Mouse (Mus musculus) heart, adult 2 months (tissue): ENCODE data around the gene Mmachc. TPM values are rescaled to one million over a fixed set of nuclear protein-coding genes. Genes with fewer than 3 reads are reported as not detected.

Source experiments
- DNase-seq, 2 experiments: peaks; one replicate each; pipeline ENCODE4 v3.0.0; 2021
- H3K27ac ChIP-seq: fragments of 200-600 bp; 2 replicates; pipeline ENCODE4 v1.8.1; 2022
- H3K27me3 ChIP-seq: fragments of 200-500 bp; 2 replicates; pipeline ENCODE4 v1.6.1; 2012; ENCODE audit warnings: mild to moderate bottlenecking, low read length, inconsistent platforms, mixed read lengths; ENCODE audit not compliant: control insufficient read depth, insufficient read depth
- H3K36me3 ChIP-seq: fragments of 200-500 bp; 2 replicates; pipeline ENCODE4 v1.6.1; 2012; ENCODE audit warnings: low read length, inconsistent platforms; ENCODE audit not compliant: control insufficient read depth, insufficient read depth
- H3K4me1 ChIP-seq: fragments of 200-500 bp; 2 replicates; pipeline ENCODE4 v1.6.1; 2011; ENCODE audit warnings: low read length; ENCODE audit not compliant: control insufficient read depth, insufficient read depth
- H3K4me3 ChIP-seq: fragments of 200-600 bp; 2 replicates; pipeline ENCODE4 v1.8.1; 2022
- H3K79me2 ChIP-seq: fragments of 200-500 bp; replicated peaks from 2 replicates; pipeline ENCODE4 v1.6.1; 2012; ENCODE audit warnings: mild to moderate bottlenecking, inconsistent platforms, low read length, moderate library complexity, mixed read lengths; ENCODE audit not compliant: control insufficient read depth, insufficient read depth
- H3K9ac ChIP-seq: fragments of 200-500 bp; 2 replicates; pipeline ENCODE4 v1.6.1; 2012; ENCODE audit warnings: low read depth, mild to moderate bottlenecking, control low read depth, inconsistent platforms, low read length, mixed read lengths
- CTCF ChIP-seq: fragments of 200-600 bp; IDR thresholded peaks from 2 replicates; pipeline ENCODE4 v1.8.1; 2022; ENCODE audit warnings: antibody characterized with exemption, mild to moderate bottlenecking, moderate library complexity
- EP300 ChIP-seq: fragments of 200-500 bp; IDR thresholded peaks from 2 replicates; pipeline ENCODE4 v1.6.1; 2011; ENCODE audit warnings: low read depth, low read length, control low read depth; ENCODE audit not compliant: insufficient read depth
- POLR2A ChIP-seq: fragments of 200-500 bp; IDR thresholded peaks from 2 replicates; pipeline ENCODE4 v1.6.1; 2011; ENCODE audit warnings: mild to moderate bottlenecking, low read depth, low read length, control low read depth; ENCODE audit not compliant: insufficient read depth
- WGBS: fragments of 180-500 bp; shearing (Covaris S2); methylation state at CpG from one replicate; pipeline ENCODE4 v1.1.7; 2018; 5-methylcytosine and 5-hydroxymethylcytosine counted together
- intact Hi-C: fragments of 180-260 bp; cut with DNase I; formaldehyde crosslinking; loops from one replicate; pipeline ENCODE4 v1.15.1; 2025
- polyA plus RNA-seq: library from polyadenylated mRNA; depleted of rRNA; stranded (reverse); fragments of >200 nt; gene quantifications from 2 replicates; pipeline ENCODE4 v1.2.3, GENCODE M21; 2012
- total RNA-seq, 2 experiments: library from RNA; stranded (reverse); gene quantifications; 2 replicates each; pipeline ENCODE4 v1.2.3; 2021

Mmachc gene
- total and polyA plus RNA-seq, 3 experiments: 55.6 to 66.8 (median 66.3) TPM

DNA sequence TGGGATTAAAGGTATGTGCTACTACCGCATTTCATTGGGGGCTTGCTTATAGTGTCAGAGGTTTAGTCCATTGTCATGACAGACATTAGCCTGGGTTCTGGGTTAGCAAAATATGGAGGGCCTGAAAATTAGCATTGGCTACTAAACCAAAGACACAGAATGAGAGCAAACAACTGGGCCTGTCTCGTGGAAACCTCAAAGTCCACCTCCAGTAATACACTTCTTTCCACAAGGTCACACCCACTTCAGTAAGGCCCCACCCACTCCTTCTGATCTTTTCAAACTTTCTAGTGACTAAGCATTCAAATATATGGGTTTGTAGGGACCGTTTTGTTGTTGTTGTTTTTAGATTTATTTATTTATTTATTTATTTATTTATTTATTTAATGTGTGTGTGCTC, 21.3 kb upstream of the Mmachc start:
- Histone ChIP-seq H3K27me3 (no peaks in the 10 kb centered on the region), H3K4me1 (no peaks in the 10 kb centered on the region), H3K27ac (no peak overlapping the region), H3K36me3 (no peaks in the 10 kb centered on the region), H3K79me2 (peaks cover 1% of the 10 kb centered on the region; the same call in 1 of the 2 replicates), H3K4me3 (no peak overlapping the region), H3K9ac (no peak overlapping the region)
- TF ChIP-seq CTCF (no peak), EP300 (no peak), POLR2A (no peak)
- WGBS: 95% methylated on average over 3 of the region's 3 CpGs
- no peak for DNase-seq
- intact Hi-C loops: no loop called here

DNA sequence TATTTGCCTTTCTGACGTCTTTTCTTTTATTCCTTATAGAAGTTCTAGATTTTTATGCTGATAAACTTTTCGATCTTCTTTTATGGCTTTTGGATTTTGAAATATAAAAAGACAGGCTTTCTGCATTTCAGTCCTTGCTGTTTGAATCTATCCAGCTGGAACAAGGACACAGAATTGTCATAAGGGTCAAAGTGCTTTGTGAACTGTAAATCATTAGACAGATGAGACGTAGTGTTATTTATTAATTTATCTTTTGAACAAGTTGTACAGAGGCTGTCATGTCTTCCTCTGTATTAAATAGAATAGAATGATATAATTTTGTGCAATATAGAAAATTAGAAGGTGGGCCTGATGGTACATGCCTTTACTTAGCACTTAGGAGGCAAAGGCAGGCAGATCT, 19.2 kb upstream of the Mmachc start:
- H3K27ac ChIP-seq: no peak overlapping the region
- no peaks in the 10 kb centered on the region for H3K4me1 ChIP-seq
- intact Hi-C loops: no loop called here
- WGBS: 85% methylated on average over 3 of the region's 3 CpGs
- no peaks in the 10 kb centered on the region for H3K36me3 ChIP-seq
- H3K9ac ChIP-seq: no peak overlapping the region
- DNase-seq: no peak
- H3K79me2 ChIP-seq: peaks cover 1% of the 10 kb centered on the region; the same call in 1 of the 2 replicates
- no peak overlapping the region for H3K4me3 ChIP-seq
- TF ChIP-seq POLR2A (no peak), EP300 (no peak), CTCF (no peak)
- no peaks in the 10 kb centered on the region for H3K27me3 ChIP-seq

DNA sequence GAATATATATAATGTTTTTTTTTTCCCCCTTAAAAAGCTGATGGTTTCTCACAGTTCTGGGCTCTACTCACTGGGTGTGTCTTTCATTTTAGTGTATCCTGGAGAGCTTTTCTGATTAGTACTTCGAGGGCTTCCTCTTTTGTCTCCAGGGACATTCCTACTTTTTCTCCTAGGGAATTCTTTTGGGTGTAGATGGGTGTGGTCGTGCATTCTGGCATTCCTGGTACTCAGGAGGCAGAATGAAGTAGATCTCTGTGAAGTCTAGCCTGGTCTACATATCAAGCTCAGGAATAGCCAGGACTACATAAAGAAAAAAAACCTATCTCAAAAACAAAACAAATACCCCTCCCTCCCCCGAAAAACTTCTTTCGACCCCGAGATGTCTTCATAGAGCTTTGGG, 17.2 kb upstream of the Mmachc start:
- H3K4me3 ChIP-seq: no peak overlapping the region
- intact Hi-C loops: no loop called here

DNA sequence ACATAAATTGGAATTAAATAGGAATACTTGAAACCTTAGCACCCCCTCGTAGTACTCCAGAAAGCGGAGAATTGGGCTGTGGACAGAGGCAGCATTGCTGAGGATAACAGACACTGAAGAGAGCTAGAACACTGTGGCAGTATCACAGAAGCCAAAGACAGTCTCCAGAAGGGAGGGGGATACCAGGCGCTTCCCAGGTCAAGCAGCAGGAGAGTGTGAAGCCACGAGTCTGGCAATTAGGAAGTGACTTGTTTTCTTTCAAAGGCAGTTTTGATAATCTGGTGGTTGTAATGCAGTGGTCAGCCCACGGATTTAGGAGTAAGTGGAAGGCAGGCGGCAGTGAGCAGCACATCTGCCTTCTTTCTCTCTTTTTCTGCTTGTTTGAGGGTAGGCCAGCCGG, 14.0 kb upstream of the Mmachc start:
- Histone ChIP-seq H3K27me3 (no peaks in the 10 kb centered on the region), H3K4me1 (peaks cover 2% of the 10 kb centered on the region; the same call in 1 of the 2 replicates), H3K79me2 (peaks cover 1% of the 10 kb centered on the region; the same call in 1 of the 2 replicates), H3K4me3 (no peak overlapping the region), H3K9ac (no peak overlapping the region), H3K36me3 (no peaks in the 10 kb centered on the region), H3K27ac (no peak overlapping the region)
- WGBS: 68% methylated on average over 7 of the region's 7 CpGs
- TF ChIP-seq POLR2A (no peak), CTCF (no peak)
- DNase-seq: no peak
- intact Hi-C loops: no loop called here

More for the DNA sequence above, 17.2 kb upstream of the Mmachc start:
- TF ChIP-seq CTCF: no peak
- TF ChIP-seq POLR2A: no peak
- TF ChIP-seq EP300: no peak
- 65% methylated on average over 5 of the region's 5 CpGs for WGBS
- Histone ChIP-seq H3K27me3 (no peaks in the 10 kb centered on the region), H3K79me2 (peaks cover 1% of the 10 kb centered on the region; the same call in 1 of the 2 replicates), H3K4me1 (peaks cover 2% of the 10 kb centered on the region; the same call in 1 of the 2 replicates), H3K27ac (no peak overlapping the region), H3K36me3 (no peaks in the 10 kb centered on the region), H3K9ac (no peak overlapping the region)
- DNase-seq: no peak

DNA sequence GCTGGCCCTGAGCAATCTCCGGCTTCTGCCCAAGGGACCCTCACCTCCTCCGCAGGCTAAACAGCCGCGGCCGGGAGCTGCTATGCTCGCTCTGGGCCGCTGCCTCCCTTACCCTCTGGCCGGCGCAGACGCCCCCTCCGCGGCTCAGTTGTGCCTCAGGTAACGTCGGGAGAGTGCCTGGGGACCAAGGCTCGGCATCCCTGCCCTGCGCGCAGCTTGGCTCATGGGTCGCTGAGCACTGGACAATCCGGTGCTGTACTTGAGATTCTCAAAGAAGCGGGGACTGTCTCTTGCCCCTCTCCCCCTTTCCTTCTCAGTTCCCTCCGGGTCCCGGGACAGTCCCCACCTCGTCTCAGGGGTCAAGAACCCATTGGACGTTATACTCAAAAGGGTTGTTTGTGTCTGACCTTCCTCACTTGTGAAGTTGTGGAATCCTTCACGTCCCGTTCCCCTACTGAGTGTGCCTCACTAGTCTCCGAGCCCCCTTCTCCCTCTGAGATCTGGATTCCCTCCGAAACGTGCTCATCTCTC, 13.0 kb upstream of the Mmachc start:
- Histone ChIP-seq H3K27ac (peak overlapping the region; percentile 84), H3K36me3 (no peaks in the 10 kb centered on the region), H3K79me2 (peaks cover 1% of the 10 kb centered on the region; the same call in 1 of the 2 replicates), H3K4me1 (peaks cover 2% of the 10 kb centered on the region; the same call in 1 of the 2 replicates), H3K9ac (peak overlapping the region; percentile 87), H3K4me3 (peak overlapping the region; percentile 73), H3K27me3 (no peaks in the 10 kb centered on the region)
- under 1% methylated on average over 29 of the region's 29 CpGs for WGBS
- no peak for DNase-seq
- TF ChIP-seq CTCF (no peak), EP300 (no peak), POLR2A (no peak)
- intact Hi-C loops: no loop called here

DNA sequence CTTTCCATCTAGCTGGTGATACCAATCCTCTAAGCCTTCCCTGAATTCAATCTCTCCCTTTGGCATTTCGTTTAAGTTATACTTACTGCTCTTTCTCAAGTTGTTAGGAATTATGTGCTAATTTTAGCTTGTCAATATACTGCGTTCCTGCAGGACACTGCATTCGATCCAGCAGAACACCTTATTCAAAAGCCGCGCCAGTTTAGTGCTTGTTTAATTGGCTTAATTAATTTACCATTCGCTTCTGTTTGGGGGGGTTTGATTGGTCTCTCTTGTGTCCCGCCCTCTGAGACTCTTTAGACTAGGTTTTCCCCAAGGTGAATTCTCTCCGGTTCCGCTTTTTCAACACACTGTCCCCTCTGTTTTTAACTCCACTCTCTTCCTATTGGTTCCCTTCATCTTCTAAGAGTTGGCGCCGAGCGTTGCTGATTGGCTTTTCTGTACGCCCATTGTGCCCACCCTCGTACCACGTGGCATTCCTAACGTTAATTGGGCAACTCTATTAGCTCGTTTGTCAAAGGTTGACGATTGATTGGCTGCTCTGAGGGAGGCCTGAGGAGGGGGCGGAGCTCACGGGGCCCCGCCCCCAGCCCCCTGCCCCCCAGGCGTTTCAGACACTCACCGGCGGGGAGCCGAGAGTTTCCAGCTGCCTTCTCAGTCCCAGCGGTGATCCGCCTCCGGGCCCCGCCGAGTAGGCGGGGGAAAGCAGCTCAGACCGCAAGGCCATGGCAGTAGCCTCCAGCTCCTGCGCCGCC, 12.3 kb upstream of the Mmachc start, which contains the start of gene Tesk2:
TSS of gene Tesk2 (plus strand) at position 606 of the 755 bp plus-strand sequence.
- no peaks in the 10 kb centered on the region for H3K27me3 ChIP-seq
- H3K9ac ChIP-seq: peak within 1 kb of the TSS; percentile 87
- H3K27ac ChIP-seq: peak within 1 kb of the TSS; percentile 84
- no peaks in the 10 kb centered on the region for H3K36me3 ChIP-seq
- peaks cover 2% of the 10 kb centered on the region; the same call in 1 of the 2 replicates for H3K4me1 ChIP-seq
- H3K4me3 ChIP-seq: peak within 1 kb of the TSS; percentile 73
- intact Hi-C loops: no loop called here
- 0 out of 2 replicates have a peak, but pooled peaks have one; percentile 14 for TF ChIP-seq EP300
- TF ChIP-seq CTCF: no peak
- peak; percentile 57 for TF ChIP-seq POLR2A
- WGBS: under 1% methylated on average over 34 of the region's 34 CpGs
- no peaks in the 10 kb centered on the region for H3K79me2 ChIP-seq
- peak; percentile 86 to 93 for DNase-seq
